Mouse (Mus musculus) activated CD4-positive, CD25-positive, alpha-beta regulatory T cell, adult 4 months (primary cell): ENCODE measurements around the gene Tor4a. TPM values are rescaled to one million over a fixed set of nuclear protein-coding genes. Genes with fewer than 3 reads are reported as not detected.

ENCODE experiments used
- ATAC-seq: one replicate; pipeline ENCODE4 v1.8.0; 2017
- polyA plus RNA-seq, 2 experiments: library from polyadenylated mRNA; unstranded; fragments of 100-300 nt; shearing (Covaris generic); gene quantifications; one replicate each; pipeline ENCODE4 v1.2.1; 2017

Tor4a gene
- polyA plus RNA-seq, 2 experiments from 2014 or later = 51.4 to 89.5 TPM

GRCm38 (mm10) chr2:25185625-25186574 is 10.8 kb downstream of the Tor4a start:
- ATAC-seq = peak; percentile 47

GRCm38 (mm10) chr2:25184496-25184895 is 12.2 kb downstream of the Tor4a start:
- ATAC-seq = no peak

GRCm38 (mm10) chr2:25183336-25183735 is 13.3 kb downstream of the Tor4a start:
- ATAC-seq = no peak

GRCm38 (mm10) chr2:25182664-25183063 is 14.0 kb downstream of the Tor4a start:
- ATAC-seq = no peak

GRCm38 (mm10) chr2:25181891-25182397 is 14.7 kb downstream of the Tor4a start:
- peak; percentile 2 for ATAC-seq

GRCm38 (mm10) chr2:25180973-25181890 is 15.5 kb downstream of the Tor4a start:
- peak; percentile 38 for ATAC-seq

- peak; percentile 78 for ATAC-seq
Observed at GRCm38 (mm10) chr2:25180478-25180903, 16.2 kb downstream of the Tor4a start, which contains the start of gene Nrarp. Nrarp (plus strand) TSS chr2:25180758.

- no peak for ATAC-seq
Observed at GRCm38 (mm10) chr2:25179566-25180217, 17.0 kb downstream of the Tor4a start.

GRCm38 (mm10) chr2:25178285-25178972 is 18.3 kb downstream of the Tor4a start:
- no peak for ATAC-seq

GRCm38 (mm10) chr2:25177685-25178084 is 19.0 kb downstream of the Tor4a start:
- ATAC-seq = no peak

GRCm38 (mm10) chr2:25177076-25177475 is 19.6 kb downstream of the Tor4a start:
- ATAC-seq = no peak

GRCm38 (mm10) chr2:25176573-25176972 is 20.1 kb downstream of the Tor4a start:
- no peak for ATAC-seq

GRCm38 (mm10) chr2:25175690-25176078 is 21.0 kb downstream of the Tor4a start:
- ATAC-seq = no peak

GRCm38 (mm10) chr2:25174866-25175689 is 21.6 kb downstream of the Tor4a start:
- ATAC-seq = no peak

- no peak for ATAC-seq
Observed at GRCm38 (mm10) chr2:25173821-25174220, 22.9 kb downstream of the Tor4a start.

GRCm38 (mm10) chr2:25172629-25173028 is 24.1 kb downstream of the Tor4a start:
- no peak for ATAC-seq

- ATAC-seq = no peak
Observed at GRCm38 (mm10) chr2:25171769-25172153, 24.9 kb downstream of the Tor4a start.

- no peak for ATAC-seq
Observed at GRCm38 (mm10) chr2:25171101-25171768, 25.5 kb downstream of the Tor4a start.

GRCm38 (mm10) chr2:25170326-25171100 is 26.2 kb downstream of the Tor4a start:
- peak; percentile 56 for ATAC-seq
